Mouse (Mus musculus): ENCODE results near the gene Phldb2. TPM values are rescaled to one million over a fixed set of nuclear protein-coding genes. Genes with fewer than 3 reads are reported as not detected.

Gene Phldb2
- polyA plus RNA-seq, 1 experiment = 2.6 TPM

DNA sequence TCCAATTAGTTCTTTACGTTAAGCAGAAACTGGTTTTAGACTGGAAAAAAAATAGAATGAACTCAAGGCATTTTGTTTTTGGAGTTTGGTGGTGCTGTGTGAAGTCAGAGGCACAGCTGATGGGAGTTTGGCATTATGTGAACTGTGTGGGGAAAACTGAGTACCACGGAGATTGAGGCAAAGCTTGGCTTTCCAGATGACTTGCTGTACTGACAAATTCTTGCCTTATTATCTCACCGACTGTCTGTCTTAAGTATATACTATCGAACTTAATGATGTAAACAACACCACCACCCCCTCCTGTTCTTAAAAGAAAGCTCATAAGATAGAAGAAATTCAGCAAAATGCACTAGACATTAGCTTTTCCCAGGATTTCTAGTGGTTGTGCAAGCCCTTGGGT lies 129.4 kb downstream of the Phldb2 start:
- H3K4me1 ChIP-seq (ENCODE audit: control insufficient read depth, insufficient read depth, insufficient read length, low read length) = peaks cover 4% of the 10 kb centered on the region
- no peak overlapping the region for H3K4me3 ChIP-seq (ENCODE audit: insufficient read depth, low read depth, low read length)
- no peak overlapping the region for H3K27ac ChIP-seq (replicated peaks; ENCODE audit: low read depth, low read length)

DNA sequence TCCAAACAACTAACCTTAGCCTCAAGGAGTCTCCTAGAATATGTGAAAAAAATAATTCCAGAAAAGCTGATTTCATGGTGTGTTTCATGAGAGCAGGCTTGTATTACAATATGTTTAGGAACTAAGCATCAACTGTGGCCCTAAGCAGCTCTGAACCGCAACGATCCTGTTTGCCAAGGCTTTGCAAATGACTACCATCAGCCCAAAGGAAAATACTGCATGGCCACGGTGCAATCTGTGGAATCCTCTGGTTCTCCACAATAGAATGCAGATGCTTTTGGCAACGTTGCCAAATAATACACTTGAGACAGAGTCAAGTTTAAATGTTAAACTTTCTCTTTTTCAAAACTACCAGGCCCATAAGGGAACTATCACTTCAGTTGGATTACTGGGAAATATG lies 133.5 kb downstream of the Phldb2 start:
- Histone ChIP-seq H3K27ac (replicated peaks; ENCODE audit: low read depth, low read length) (no peak overlapping the region), H3K4me1 (ENCODE audit: control insufficient read depth, insufficient read depth, insufficient read length, low read length) (no peaks in the 10 kb centered on the region), H3K4me3 (ENCODE audit: insufficient read depth, low read depth, low read length) (no peak overlapping the region)

DNA sequence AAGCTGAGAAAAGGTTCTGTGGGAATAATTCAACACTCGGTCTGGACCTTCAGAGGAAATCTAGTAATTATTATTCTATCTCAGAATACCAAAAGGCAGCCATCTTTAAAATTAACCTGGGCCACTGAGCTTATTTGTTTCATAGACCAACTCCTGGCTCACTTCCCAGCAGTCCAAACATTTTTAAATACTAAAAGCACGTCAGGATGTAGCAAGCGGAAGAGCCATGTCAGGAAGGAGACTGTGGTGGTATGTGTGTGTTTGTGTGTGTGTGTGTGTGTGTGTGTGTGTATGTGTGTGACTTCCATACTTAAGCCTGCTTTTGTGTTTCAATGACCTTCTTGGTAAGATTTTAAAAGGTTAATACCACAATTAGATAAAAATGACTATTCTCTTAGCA lies 135.6 kb downstream of the Phldb2 start:
- no peak overlapping the region for H3K4me3 ChIP-seq (ENCODE audit: insufficient read depth, low read depth, low read length)
- H3K27ac ChIP-seq (replicated peaks; ENCODE audit: low read depth, low read length) = no peak overlapping the region
- H3K4me1 ChIP-seq (ENCODE audit: control insufficient read depth, insufficient read depth, insufficient read length, low read length) = no peaks in the 10 kb centered on the region

DNA sequence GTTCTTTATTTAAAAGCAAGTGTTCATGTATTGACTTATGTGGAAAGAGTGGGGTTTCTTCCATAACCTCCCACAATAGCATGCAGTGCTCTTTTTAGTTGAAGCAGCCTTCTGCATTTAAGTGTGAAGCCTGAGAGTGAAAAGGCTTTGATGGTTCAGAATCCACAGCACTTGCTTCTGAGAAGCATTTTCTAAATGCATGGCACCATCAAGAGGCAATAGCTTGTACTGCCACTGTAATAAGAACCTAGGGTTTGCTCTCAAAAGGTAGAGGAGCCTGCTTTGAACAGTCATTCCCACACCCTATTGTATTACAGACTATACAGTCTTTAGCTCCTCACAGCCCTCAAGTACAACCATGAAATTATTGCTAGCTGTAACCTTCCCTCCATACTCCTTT lies 136.7 kb downstream of the Phldb2 start:
- Histone ChIP-seq H3K4me1 (ENCODE audit: control insufficient read depth, insufficient read depth, insufficient read length, low read length) (no peaks in the 10 kb centered on the region), H3K27ac (replicated peaks; ENCODE audit: low read depth, low read length) (0 out of 2 replicates have a peak overlapping the region, but pooled peaks have one; percentile 11), H3K4me3 (ENCODE audit: insufficient read depth, low read depth, low read length) (no peak overlapping the region)

DNA sequence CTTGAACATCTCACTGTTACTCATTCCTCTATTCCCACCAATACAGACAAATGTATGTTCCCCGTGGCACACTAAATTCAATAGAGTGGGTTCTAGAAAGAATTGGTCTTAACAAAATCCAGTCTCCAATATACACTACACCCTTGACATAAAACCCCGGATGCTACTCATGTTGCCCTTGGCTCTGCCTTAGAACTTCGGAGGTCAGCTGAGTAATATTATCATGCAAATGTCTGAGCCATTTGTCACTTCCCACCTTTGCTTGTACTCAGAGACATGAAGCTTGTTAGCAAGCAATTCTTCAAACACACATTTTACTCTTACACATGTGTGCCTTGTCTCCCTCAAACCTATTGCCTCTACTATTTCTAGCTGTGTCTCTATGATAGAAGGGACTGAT lies 138.8 kb downstream of the Phldb2 start:
- Histone ChIP-seq H3K4me1 (ENCODE audit: control insufficient read depth, insufficient read depth, insufficient read length, low read length) (peaks cover 3% of the 10 kb centered on the region; the same call in 1 of the 2 replicates), H3K4me3 (ENCODE audit: insufficient read depth, low read depth, low read length) (no peak overlapping the region), H3K27ac (replicated peaks; ENCODE audit: low read depth, low read length) (no peak overlapping the region)

DNA sequence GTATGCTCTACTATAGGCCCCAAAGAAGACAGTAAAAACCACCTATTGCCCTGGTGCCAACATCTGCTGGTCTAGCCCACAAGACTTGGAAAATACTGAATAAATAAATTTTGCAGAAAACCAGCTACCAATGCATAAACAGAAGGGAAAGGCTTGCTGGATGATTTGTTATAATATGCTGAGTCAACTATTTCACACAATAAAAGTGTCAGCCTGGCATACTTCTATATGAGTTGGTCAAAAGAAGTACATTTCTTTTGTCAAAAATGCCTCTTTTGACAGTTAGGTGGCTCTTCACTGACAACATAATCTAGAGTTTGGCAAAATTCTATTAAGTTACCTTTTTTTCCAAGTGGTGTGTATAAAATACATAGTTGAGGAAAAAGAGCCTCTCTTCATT lies 141.6 kb downstream of the Phldb2 start:
- no peak overlapping the region for H3K4me3 ChIP-seq (ENCODE audit: insufficient read depth, low read depth, low read length)
- no peak overlapping the region for H3K27ac ChIP-seq (replicated peaks; ENCODE audit: low read depth, low read length)
- peaks cover 3% of the 10 kb centered on the region; the same call in 1 of the 2 replicates for H3K4me1 ChIP-seq (ENCODE audit: control insufficient read depth, insufficient read depth, insufficient read length, low read length)

DNA sequence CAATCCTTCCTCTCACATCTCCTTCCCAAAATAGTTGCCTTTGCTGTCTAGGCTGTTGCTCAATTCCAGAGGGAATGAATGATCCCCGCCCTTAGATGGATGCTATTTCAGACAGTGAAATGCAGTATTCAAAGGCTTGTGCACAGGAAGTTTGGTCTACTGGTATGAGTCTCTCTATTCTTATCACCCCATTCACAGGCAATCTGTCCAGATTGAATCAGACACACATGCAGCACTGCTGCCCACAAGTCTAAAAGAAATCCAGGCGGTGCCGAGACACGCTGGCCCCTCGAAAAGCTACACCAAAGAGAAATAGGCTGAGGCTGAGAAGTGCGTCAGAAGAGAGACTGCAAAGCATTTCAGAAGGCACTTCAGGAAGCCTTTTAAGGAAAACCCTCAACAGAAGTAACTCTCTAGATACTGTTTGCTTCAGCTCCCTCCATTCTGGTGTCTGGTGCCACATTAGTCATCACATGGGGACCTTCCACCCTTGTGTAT lies 142.5 kb downstream of the Phldb2 start:
- Histone ChIP-seq H3K4me3 (ENCODE audit: insufficient read depth, low read depth, low read length) (no peak overlapping the region), H3K4me1 (ENCODE audit: control insufficient read depth, insufficient read depth, insufficient read length, low read length) (peaks cover 3% of the 10 kb centered on the region; the same call in 1 of the 2 replicates), H3K27ac (replicated peaks; ENCODE audit: low read depth, low read length) (0 out of 2 replicates have a peak overlapping the region, but pooled peaks have one; percentile 8)

DNA sequence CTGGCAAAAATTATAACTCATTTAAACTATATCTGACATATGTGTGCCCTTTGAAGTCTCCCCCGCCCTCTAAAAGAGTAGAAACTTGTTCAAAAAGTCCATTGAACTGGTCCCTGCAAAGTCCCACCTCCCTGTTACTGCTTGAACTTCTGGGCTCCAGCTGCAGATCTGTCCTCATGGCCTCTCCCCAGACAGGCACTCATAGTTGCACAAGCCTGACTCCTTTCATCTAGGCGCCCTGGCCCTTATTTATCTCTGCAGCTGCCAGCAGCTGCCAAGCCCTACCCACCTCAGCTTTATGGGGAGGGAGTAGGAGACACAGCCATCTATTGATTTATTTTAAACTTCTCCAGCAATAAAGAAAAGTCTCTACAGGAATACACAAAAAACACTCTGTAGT lies 143.2 kb downstream of the Phldb2 start:
- Histone ChIP-seq H3K4me3 (ENCODE audit: insufficient read depth, low read depth, low read length) (no peak overlapping the region), H3K27ac (replicated peaks; ENCODE audit: low read depth, low read length) (no peak overlapping the region), H3K4me1 (ENCODE audit: control insufficient read depth, insufficient read depth, insufficient read length, low read length) (peaks cover 3% of the 10 kb centered on the region; the same call in 1 of the 2 replicates)

DNA sequence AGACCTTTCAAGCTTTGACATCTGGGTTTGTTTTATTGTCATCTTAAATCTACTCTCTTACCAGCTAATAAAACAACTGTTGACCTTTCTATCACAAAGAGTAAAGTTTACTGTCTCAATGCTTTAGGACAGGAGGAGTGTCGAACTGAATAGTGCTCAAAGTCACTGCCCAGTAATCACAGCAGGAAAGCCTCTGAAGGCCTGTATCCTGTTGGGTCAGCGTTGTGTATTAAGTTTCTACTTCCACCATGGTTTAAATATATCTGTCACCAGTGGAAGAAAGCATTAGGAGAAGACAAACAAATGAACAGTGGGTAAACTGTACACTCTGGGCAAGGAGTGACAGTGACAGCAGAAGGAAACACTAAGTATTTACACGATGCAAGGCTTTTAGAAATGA lies 148.7 kb downstream of the Phldb2 start:
- Histone ChIP-seq H3K27ac (replicated peaks; ENCODE audit: low read depth, low read length) (no peak overlapping the region), H3K4me1 (ENCODE audit: control insufficient read depth, insufficient read depth, insufficient read length, low read length) (no peaks in the 10 kb centered on the region), H3K4me3 (ENCODE audit: insufficient read depth, low read depth, low read length) (no peak overlapping the region)

DNA sequence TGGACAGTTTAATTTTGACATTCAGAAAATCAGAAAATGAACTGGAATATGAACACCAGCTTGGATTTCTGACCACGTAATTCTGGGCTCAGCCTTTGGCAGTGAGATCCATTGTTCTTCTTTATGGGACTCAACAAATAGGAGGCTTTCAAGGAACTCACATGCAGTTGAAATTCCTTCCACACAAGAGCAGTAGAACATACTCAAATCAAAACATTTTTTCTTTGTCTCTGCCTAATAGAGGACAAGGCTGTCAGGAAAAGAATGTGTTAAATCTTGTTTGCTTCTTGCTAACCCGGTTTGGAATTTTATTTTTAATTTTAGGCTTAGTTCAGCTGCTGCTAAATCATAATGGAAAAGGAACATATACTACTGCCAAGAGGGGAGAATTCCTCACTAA lies 153.0 kb downstream of the Phldb2 start:
- H3K4me1 ChIP-seq (ENCODE audit: control insufficient read depth, insufficient read depth, insufficient read length, low read length) = peaks cover 4% of the 10 kb centered on the region
- no peak overlapping the region for H3K27ac ChIP-seq (replicated peaks; ENCODE audit: low read depth, low read length)
- H3K4me3 ChIP-seq (ENCODE audit: insufficient read depth, low read depth, low read length) = no peak overlapping the region

DNA sequence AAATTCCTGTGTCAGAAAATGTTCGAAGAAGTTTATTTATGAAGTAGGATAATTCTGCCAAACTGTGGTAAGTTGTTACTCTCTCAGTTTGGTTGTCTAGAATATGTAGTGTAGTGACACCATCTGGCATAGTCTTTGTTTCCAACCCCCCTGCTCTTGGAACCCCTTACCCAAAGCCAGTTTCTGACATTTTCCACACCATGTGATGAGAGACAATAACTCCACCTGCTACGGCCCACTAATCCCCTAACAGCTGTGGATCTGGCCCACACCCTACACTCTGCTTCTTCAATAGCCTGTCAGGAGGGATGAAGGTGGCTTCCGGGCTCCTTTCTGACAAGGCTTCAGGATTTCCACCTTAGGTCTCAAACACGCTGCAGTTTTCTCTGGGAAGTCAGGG lies 154.2 kb downstream of the Phldb2 start:
- Histone ChIP-seq H3K4me3 (ENCODE audit: insufficient read depth, low read depth, low read length) (no peak overlapping the region), H3K27ac (replicated peaks; ENCODE audit: low read depth, low read length) (no peak overlapping the region), H3K4me1 (ENCODE audit: control insufficient read depth, insufficient read depth, insufficient read length, low read length) (peaks cover 4% of the 10 kb centered on the region)

DNA sequence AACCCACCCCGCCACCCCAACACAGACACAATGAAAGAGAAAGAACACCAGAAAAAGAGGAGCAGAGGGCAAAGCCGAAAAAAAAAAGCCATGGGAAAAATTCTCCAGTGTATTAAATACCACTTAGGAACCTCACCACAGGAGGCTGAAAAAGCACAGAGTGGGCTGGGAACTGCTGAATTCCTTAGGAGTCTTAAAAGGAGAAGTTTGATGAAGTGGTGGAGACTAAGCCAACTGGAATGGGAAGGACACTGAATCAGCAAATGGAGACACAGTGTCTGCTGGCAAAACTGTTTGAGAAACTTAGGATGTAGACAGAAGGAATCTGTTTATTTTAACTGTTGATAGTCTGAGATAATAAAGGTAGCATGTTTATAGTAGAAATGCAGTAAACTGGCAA lies 154.8 kb downstream of the Phldb2 start:
- Histone ChIP-seq H3K4me3 (ENCODE audit: insufficient read depth, low read depth, low read length) (no peak overlapping the region), H3K27ac (replicated peaks; ENCODE audit: low read depth, low read length) (no peak overlapping the region)

DNA sequence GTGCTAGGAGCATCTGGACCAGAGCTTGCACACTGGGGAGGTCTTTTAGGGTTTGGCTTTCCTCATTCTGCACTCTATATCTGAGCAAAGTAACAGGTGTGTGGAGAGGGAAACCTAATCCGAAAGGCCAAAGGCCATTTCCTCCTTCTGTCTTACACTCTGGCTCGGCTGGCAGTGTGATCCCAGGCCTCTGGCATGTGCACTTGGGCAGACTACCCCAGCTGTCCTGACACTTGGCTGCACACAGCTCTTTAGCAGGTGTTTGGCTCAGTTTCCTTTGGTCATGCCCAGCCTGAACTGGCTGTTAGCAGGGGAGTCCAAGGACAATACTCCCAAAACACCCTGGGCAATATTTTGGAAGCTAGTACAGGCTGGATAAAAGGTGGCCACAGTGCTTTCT lies 156.6 kb downstream of the Phldb2 start:
- Histone ChIP-seq H3K4me3 (ENCODE audit: insufficient read depth, low read depth, low read length) (no peak overlapping the region), H3K27ac (replicated peaks; ENCODE audit: low read depth, low read length) (no peak overlapping the region), H3K4me1 (ENCODE audit: control insufficient read depth, insufficient read depth, insufficient read length, low read length) (peaks cover 4% of the 10 kb centered on the region)

More for the DNA sequence above, 154.8 kb downstream of the Phldb2 start:
- peaks cover 4% of the 10 kb centered on the region for H3K4me1 ChIP-seq (ENCODE audit: control insufficient read depth, insufficient read depth, insufficient read length, low read length)

DNA sequence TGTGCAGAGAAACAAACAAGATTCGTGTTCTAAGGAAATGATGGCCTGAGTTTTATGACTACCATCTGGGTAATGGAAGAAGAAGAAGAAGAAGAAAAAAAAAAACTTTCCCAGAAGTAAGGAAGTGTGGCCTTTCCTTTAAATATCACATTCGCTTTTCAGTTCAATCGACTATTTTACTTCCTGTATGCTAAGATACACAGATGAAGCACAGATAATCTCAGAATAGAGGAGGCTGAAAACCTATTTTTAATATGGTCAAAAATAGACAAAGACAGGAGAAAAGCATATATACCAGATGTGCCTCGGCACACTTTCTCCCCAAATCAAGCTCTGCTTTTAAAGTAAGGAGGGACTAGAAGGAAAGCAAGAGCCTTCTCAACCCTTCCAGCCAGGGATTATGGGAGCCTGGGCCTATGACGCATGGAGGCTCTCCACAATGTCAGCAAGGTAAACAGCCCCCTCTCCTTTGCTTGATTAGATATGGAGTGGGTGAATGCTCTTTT lies 158.2 kb downstream of the Phldb2 start:
- Histone ChIP-seq H3K27ac (replicated peaks; ENCODE audit: low read depth, low read length) (no peak overlapping the region; the same call in 1 of the 2 replicates), H3K4me3 (ENCODE audit: insufficient read depth, low read depth, low read length) (no peak overlapping the region), H3K4me1 (ENCODE audit: control insufficient read depth, insufficient read depth, insufficient read length, low read length) (peaks cover 6% of the 10 kb centered on the region)

DNA sequence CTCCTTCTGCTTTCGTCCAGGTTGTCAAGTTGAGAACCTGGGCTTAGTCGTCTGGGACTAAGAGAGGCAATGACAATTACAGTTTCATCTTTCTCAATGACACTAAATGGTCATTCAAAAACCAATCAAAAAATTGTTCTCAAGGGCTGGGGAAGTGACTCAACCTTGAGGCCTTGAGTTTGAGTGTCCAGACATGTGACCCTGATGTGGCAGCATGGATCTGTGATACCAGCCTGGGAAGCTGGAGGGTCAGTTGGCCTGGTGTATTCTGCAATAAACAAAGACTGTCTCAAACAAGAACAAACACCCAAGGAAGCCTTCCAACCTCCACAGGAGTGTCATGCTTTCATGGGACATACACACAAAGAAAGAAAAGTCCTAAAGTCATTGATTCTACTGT lies 160.6 kb downstream of the Phldb2 start:
- no peak overlapping the region for H3K4me3 ChIP-seq (ENCODE audit: insufficient read depth, low read depth, low read length)
- no peak overlapping the region for H3K27ac ChIP-seq (replicated peaks; ENCODE audit: low read depth, low read length)
- H3K4me1 ChIP-seq (ENCODE audit: control insufficient read depth, insufficient read depth, insufficient read length, low read length) = peaks cover 6% of the 10 kb centered on the region

DNA sequence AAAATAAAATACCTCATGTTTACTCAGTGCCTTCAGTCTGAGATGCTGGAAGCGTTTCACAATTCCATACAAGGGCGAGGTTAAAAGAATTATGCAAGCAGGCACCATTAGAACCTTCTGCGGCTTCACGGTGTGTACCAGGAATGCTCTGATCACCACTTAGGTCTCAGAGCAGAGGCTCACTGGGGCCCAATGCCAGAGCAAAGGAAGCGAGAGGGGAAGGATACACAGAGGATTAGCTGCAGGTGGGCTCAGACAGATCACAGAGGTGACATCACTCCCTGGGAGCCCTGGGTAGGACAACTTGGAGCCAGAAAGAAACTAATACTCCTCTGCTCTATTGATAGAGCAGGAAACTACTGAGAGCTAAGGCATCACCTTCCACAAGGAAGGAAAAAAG lies 162.1 kb downstream of the Phldb2 start:
- no peak overlapping the region for H3K4me3 ChIP-seq (ENCODE audit: insufficient read depth, low read depth, low read length)
- H3K27ac ChIP-seq (replicated peaks; ENCODE audit: low read depth, low read length) = no peak overlapping the region
- H3K4me1 ChIP-seq (ENCODE audit: control insufficient read depth, insufficient read depth, insufficient read length, low read length) = peaks cover 4% of the 10 kb centered on the region; the same call in 1 of the 2 replicates

All from brown adipose tissue, adult 24 weeks (tissue).